In the genomic region with DNA sequence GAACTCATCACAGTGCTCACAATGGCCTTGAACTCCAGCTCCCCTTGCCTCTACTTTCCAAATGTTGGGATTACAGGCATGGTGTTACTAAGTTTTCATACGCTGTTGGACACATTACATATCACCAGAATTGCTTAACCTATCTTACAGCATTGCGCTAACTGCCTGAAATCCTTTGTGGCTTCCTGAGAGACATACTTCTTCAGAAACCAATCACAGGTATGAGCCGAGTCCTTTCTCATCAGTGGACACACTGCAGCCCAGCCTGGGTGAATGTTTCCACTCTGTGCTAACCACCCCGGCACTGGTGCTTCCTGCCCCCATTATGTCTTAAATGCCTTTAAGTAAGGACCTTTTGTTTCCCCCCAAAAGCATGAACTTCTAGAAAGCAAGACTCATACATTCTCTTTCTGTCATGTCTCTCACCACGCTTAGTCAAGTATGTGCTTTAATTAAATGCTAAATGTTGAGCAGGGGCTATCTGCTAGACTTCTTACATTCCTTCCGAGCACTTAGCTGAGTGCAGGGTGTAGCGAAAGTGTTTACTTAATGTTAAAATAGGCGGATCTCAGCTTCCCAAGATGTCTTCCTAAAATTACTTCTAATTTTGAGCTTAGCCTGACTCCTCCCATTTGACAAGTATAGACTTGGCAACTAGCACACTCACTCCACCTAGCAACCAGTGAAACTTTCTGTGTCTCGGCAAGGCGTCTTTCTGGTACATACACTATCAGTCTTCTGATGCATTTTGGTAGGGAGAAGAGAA, we compare ENCODE assay signal across 19 mouse cellular contexts. TPM values are rescaled to one million over a fixed set of nuclear protein-coding genes. Genes with fewer than 3 reads are reported as not detected.
DNase-seq lines count a peak whose midpoint lies in the region; ATAC-seq and TF ChIP-seq lines count a peak whose summit lies in the region.
"Had no signal": no experiment of that assay in that cellular context is flagged by ENCODE, and none has a peak within 500 bp of the region (broad histone marks: within the 10 kb centered on the region; RNA-seq: fewer than 3 reads in every experiment).

No protein-coding gene starts in this region.

- ATAC-seq in heart, embryonic 13.5 days (ENCODE audit: extremely low read depth, insufficient number of reproducible peaks, low FRiP score, low TSS enrichment): no peak
- no peak for ATAC-seq in heart, embryonic 12.5 days (ENCODE audit: insufficient number of reproducible peaks, low FRiP score)
- peak; percentile 76 for ATAC-seq in lung, postnatal 0 days
- ATAC-seq in common myeloid progenitor, adult 5-6 weeks (replicated peaks; ENCODE audit: low read depth, poor library complexity, severe bottlenecking): peak; percentile 40
- no peak; the same call in 1 of the 2 replicates for ATAC-seq in stomach, embryonic 15.5 days (ENCODE audit: insufficient read depth, low FRiP score, low read depth)
- ATAC-seq: CD4-positive, CD25-positive, alpha-beta regulatory T cell, adult 4 months had no signal

- peak; percentile 88 for DNase-seq in lung, postnatal 0 days (ENCODE audit: low spot score)
- no peak for DNase-seq in lung, adult 2 months
- DNase-seq in urinary bladder, postnatal 14 days (ENCODE audit: low spot score): no peak
- no peak for DNase-seq in adrenal gland, postnatal 4 days (ENCODE audit: low spot score in 2 of 2)
- DNase-seq: cerebellum, adult 8-10 months; kidney, adult 8-10 months; layer of hippocampus, adult 9-11 months; right cerebral cortex, postnatal 14 days had no signal

- no peak overlapping the region for H3K4me3 ChIP-seq in heart, embryonic 13.5 days
- H3K4me3 ChIP-seq in heart, embryonic 12.5 days: no peak overlapping the region
- H3K4me3 ChIP-seq in lung, postnatal 0 days (ENCODE audit: low read depth, low read length): no peak overlapping the region
- H3K4me3 ChIP-seq in lung, adult 2 months (replicated peaks; ENCODE audit: extremely low read depth, low read depth, low read length): no peak overlapping the region
- H3K4me3 ChIP-seq in stomach, embryonic 15.5 days (replicated peaks): no peak overlapping the region
- H3K4me3 ChIP-seq: hindbrain, embryonic 15.5 days had no signal

- H3K9me3 ChIP-seq in heart, embryonic 13.5 days: peaks cover 3% of the 10 kb centered on the region; the same call in 1 of the 2 replicates
- no peaks in the 10 kb centered on the region for H3K9me3 ChIP-seq in heart, embryonic 12.5 days (replicated peaks)
- no peaks in the 10 kb centered on the region for H3K9me3 ChIP-seq in lung, postnatal 0 days (ENCODE audit: low read length)
- H3K9me3 ChIP-seq in stomach, embryonic 15.5 days: no peaks in the 10 kb centered on the region
- H3K9me3 ChIP-seq: hindbrain, embryonic 15.5 days had no signal

- no peaks in the 10 kb centered on the region for H3K36me3 ChIP-seq in heart, embryonic 13.5 days
- H3K36me3 ChIP-seq in heart, embryonic 12.5 days: no peaks in the 10 kb centered on the region
- H3K36me3 ChIP-seq in lung, postnatal 0 days (ENCODE audit: insufficient read depth, low read length): no peaks in the 10 kb centered on the region
- no peaks in the 10 kb centered on the region for H3K36me3 ChIP-seq in stomach, embryonic 15.5 days
- H3K36me3 ChIP-seq: hindbrain, embryonic 15.5 days had no signal

- no peaks in the 10 kb centered on the region for H3K27me3 ChIP-seq in heart, embryonic 13.5 days (replicated peaks)
- H3K27me3 ChIP-seq in heart, embryonic 12.5 days (replicated peaks): no peaks in the 10 kb centered on the region
- H3K27me3 ChIP-seq in lung, postnatal 0 days (replicated peaks; ENCODE audit: insufficient read depth, low read length): no peaks in the 10 kb centered on the region
- H3K27me3 ChIP-seq in stomach, embryonic 15.5 days (replicated peaks): no peaks in the 10 kb centered on the region
- H3K27me3 ChIP-seq: hindbrain, embryonic 15.5 days had no signal

- TF ChIP-seq CTCF in lung, postnatal 0 days (IDR thresholded peaks at IDR 0.05): no peak
- TF ChIP-seq CTCF in lung, adult 2 months (IDR thresholded peaks at IDR 0.05; ENCODE audit: insufficient read depth, low read length): no peak

- H3K4me1 ChIP-seq in heart, embryonic 13.5 days: peaks cover 17% of the 10 kb centered on the region
- H3K4me1 ChIP-seq in heart, embryonic 12.5 days (replicated peaks): peaks cover 17% of the 10 kb centered on the region
- peaks cover 4% of the 10 kb centered on the region; the same call in 1 of the 2 replicates for H3K4me1 ChIP-seq in lung, postnatal 0 days (ENCODE audit: insufficient read depth, low read depth, low read length)
- peaks cover 5% of the 10 kb centered on the region for H3K4me1 ChIP-seq in lung, adult 2 months (ENCODE audit: control insufficient read depth, insufficient read depth, low read length)
- 0 out of 2 replicates have a peak, but pooled peaks cover 5% of the 10 kb centered on the region for H3K4me1 ChIP-seq in stomach, embryonic 15.5 days

- no peak overlapping the region for H3K9ac ChIP-seq in heart, embryonic 13.5 days
- H3K9ac ChIP-seq in heart, embryonic 12.5 days: no peak overlapping the region
- H3K9ac ChIP-seq in lung, postnatal 0 days (replicated peaks; ENCODE audit: low read depth): no peak overlapping the region
- no peak overlapping the region for H3K9ac ChIP-seq in stomach, embryonic 15.5 days
- H3K9ac ChIP-seq: hindbrain, embryonic 15.5 days had no signal

- H3K27ac ChIP-seq in heart, embryonic 13.5 days (replicated peaks): no peak overlapping the region
- H3K27ac ChIP-seq in heart, embryonic 12.5 days (ENCODE audit: poor library complexity, severe bottlenecking): no peak overlapping the region
- H3K27ac ChIP-seq in lung, postnatal 0 days (ENCODE audit: low read length): peak overlapping the region; percentile 1; the same call in 1 of the 2 replicates
- peak overlapping the region; percentile 44; the same call in 1 of the 2 replicates for H3K27ac ChIP-seq in stomach, embryonic 15.5 days
- H3K27ac ChIP-seq: hindbrain, embryonic 15.5 days had no signal

- TF ChIP-seq POLR2A in lung, adult 2 months (IDR thresholded peaks at IDR 0.05; ENCODE audit: borderline replicate concordance, extremely low read depth, low read depth, low read length): no peak

- H3K4me2 ChIP-seq in heart, embryonic 13.5 days: 0 out of 2 replicates have a peak overlapping the region, but pooled peaks have one; percentile 9
- H3K4me2 ChIP-seq in heart, embryonic 12.5 days: no peak overlapping the region
- 0 out of 2 replicates have a peak overlapping the region, but pooled peaks have one; percentile 28 for H3K4me2 ChIP-seq in lung, postnatal 0 days (replicated peaks; ENCODE audit: low read depth, low read length)
- 0 out of 2 replicates have a peak overlapping the region, but pooled peaks have one; percentile 3 for H3K4me2 ChIP-seq in stomach, embryonic 15.5 days
- H3K4me2 ChIP-seq: hindbrain, embryonic 15.5 days; liver, embryonic 11.5 days had no signal

- 63% methylated on average over 10 of the region's 10 CpGs for WGBS in heart, embryonic 13.5 days
- WGBS in heart, embryonic 12.5 days: 61% methylated on average over 10 of the region's 10 CpGs
- 32% methylated on average over 10 of the region's 10 CpGs for WGBS in lung, postnatal 0 days
- 34% methylated on average over 10 of the region's 10 CpGs for WGBS in lung, adult 2 months
- 50% methylated on average over 10 of the region's 10 CpGs for WGBS in stomach, embryonic 15.5 days

- peak; percentile 71; the same call in 1 of the 2 replicates for TF ChIP-seq EP300 in lung, postnatal 0 days (IDR thresholded peaks at IDR 0.05)

RNA-seq across cellular contexts. Expression of a gene that starts 34.5 kb away (rescaled TPM):
- not detected in 2 replicates for polyA plus RNA-seq in heart, embryonic 13.5 days (2015; fragmentation: Nextera tagmentation; extraction: Ambion mirVana)
- not detected in 2 replicates for polyA plus RNA-seq in heart, embryonic 12.5 days (2016; fragmentation: Nextera tagmentation; extraction: Ambion mirVana)
- polyA plus RNA-seq in lung, postnatal 0 days (2015; fragmentation: Nextera tagmentation; extraction: Ambion mirVana): 0.16 TPM in 1 of 2 replicates, not detected in the other
- not detected in 2 replicates for polyA plus RNA-seq in lung, adult 2 months (2012; rRNA removed)
- total RNA-seq in common myeloid progenitor, adult 5-6 weeks (2017): not detected in 2 replicates
- not detected in 2 replicates for polyA plus RNA-seq in stomach, embryonic 15.5 days (2015; fragmentation: Nextera tagmentation; extraction: Ambion mirVana)
- not detected for total RNA-seq in adrenal gland, postnatal 4 days (2021)
- total RNA-seq: left cerebral cortex, postnatal 25 days; megakaryocyte-erythroid progenitor cell, adult 5-6 weeks had no signal
- polyA plus RNA-seq: brain, embryonic 14.5 days; CD4-positive, CD25-positive, alpha-beta regulatory T cell, adult 4 months; hindbrain, embryonic 15.5 days; liver, embryonic 11.5 days; thymus, postnatal 0 days had no signal

Comparison
In these comparisons a context has a peak if more than half of its experiments do, and no peak if none do; other contexts are left out.
1. ATAC-seq: peak in lung, postnatal 0 days (single experiment) and common myeloid progenitor, adult 5-6 weeks (single experiment); none in heart, embryonic 13.5 days (single experiment), heart, embryonic 12.5 days (single experiment) and stomach, embryonic 15.5 days (single experiment).
2. H3K27ac ChIP-seq: peak in lung, postnatal 0 days (single experiment) and stomach, embryonic 15.5 days (single experiment); none in heart, embryonic 13.5 days (single experiment) and heart, embryonic 12.5 days (single experiment).